Mouse (Mus musculus) CH12.LX (cell line): ENCODE results near the gene Prelp.

Source experiments
- CTCF ChIP-seq, 2 experiments: IDR thresholded peaks in 1 of 2; conservative IDR thresholded peaks in 1 of 2; 2 replicates each; pipeline ENCODE4 v1.5.1; 2011 to 2012; ENCODE audit warnings: low read depth in 2 of 2, low read length in 2 of 2, improper control_type of control experiment in 1 of 2, inconsistent platforms in 1 of 2, mild to moderate bottlenecking in 1 of 2, moderate library complexity in 1 of 2
- MAX ChIP-seq: IDR thresholded peaks from 2 replicates; pipeline ENCODE4 v1.6.1; 2011; ENCODE audit warnings: low read length, improper control_type of control experiment
- POLR2A ChIP-seq: IDR thresholded peaks from 2 replicates; pipeline ENCODE4 v1.6.1; 2011; ENCODE audit warnings: low read depth, mild to moderate bottlenecking, improper control_type of control experiment, low read length
- RAD21 ChIP-seq: IDR thresholded peaks from 2 replicates; pipeline ENCODE4 v1.6.1; 2011; ENCODE audit warnings: low read depth, mild to moderate bottlenecking, low read length, improper control_type of control experiment, moderate library complexity
- ZKSCAN1 ChIP-seq: IDR thresholded peaks from 2 replicates; pipeline ENCODE4 v1.6.1; 2012; ENCODE audit warnings: low read depth, inconsistent platforms, low read length, improper control_type of control experiment, borderline replicate concordance

DNA sequence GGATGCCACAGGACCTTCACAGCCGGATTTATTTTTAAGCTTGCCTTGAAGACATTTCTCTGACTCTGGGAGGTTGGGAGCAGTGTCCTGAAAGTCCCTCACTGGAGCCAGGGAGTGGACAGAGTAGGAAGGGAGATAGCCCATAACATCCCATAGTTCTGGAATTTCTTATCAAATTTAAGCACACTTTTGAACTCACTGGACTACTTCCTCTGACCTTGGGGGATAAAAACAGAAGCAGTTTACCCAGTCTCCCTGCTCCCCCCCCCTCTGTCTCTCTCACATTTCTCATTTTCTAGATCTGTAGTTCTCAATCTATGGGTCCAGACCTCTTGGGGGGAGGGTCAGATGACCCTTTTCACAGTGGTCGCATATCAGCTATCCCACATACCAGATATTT, 32.8 kb upstream of the Prelp start:
- TF ChIP-seq RAD21, result no peak
- TF ChIP-seq CTCF (conservative IDR thresholded peaks at IDR 0.05 in 1 of 2, IDR thresholded peaks at IDR 0.05 in 1 of 2; ENCODE audit: low read depth in 2 of 2, low read length in 2 of 2), result no peak
- no peak for TF ChIP-seq POLR2A
- TF ChIP-seq ZKSCAN1, result no peak
- no peak for TF ChIP-seq MAX
